In genomic region chr6:115859258-115859657, GRCm38 (mm10) we compare ENCODE assay signal across 15 mouse cellular contexts. TPM values are rescaled to one million over a fixed set of nuclear protein-coding genes. Genes with fewer than 3 reads are reported as not detected.
A peak's percentile ranks its signal among the peaks of the same experiment; 100 is the strongest.
DNase-seq lines count a peak whose midpoint lies in the region; ATAC-seq lines count a peak whose summit lies in the region.
"Had no signal": no experiment of that assay in that cellular context is flagged by ENCODE, and none has a peak within 500 bp of the region (broad histone marks: within the 10 kb centered on the region; RNA-seq: fewer than 3 reads in every experiment).

No protein-coding gene starts in this region.

- H3K4me3 ChIP-seq in heart, embryonic 15.5 days, result no peak overlapping the region
- no peak overlapping the region for H3K4me3 ChIP-seq in liver, embryonic 15.5 days (replicated peaks)
- H3K4me3 ChIP-seq in forebrain, embryonic 15.5 days, result no peak overlapping the region
- H3K4me3 ChIP-seq: erythroblast, embryonic 14.5 days; hindbrain, embryonic 12.5 days; lung, embryonic 15.5 days had no signal

- no peak for DNase-seq in heart, adult 8-10 months (ENCODE audit: low spot score)
- DNase-seq in adipocyte (ENCODE audit: low spot score), result peak; percentile 48
- peak; percentile 45 for DNase-seq in kidney, postnatal 10 days
- DNase-seq in heart, postnatal 10 days, result no peak
- DNase-seq: cerebellum, postnatal 10 days; layer of hippocampus, postnatal 36 days; midbrain, embryonic 14.5 days had no signal

- H3K27ac ChIP-seq in heart, embryonic 15.5 days, result 0 out of 2 replicates have a peak overlapping the region, but pooled peaks have one; percentile 5
- peak overlapping the region; percentile 20; the same call in 1 of the 2 replicates for H3K27ac ChIP-seq in liver, embryonic 15.5 days (replicated peaks)
- H3K27ac ChIP-seq in forebrain, embryonic 15.5 days (replicated peaks), result no peak overlapping the region
- H3K27ac ChIP-seq: hindbrain, embryonic 12.5 days had no signal

- no peak for ATAC-seq in heart, embryonic 15.5 days (replicated peaks; ENCODE audit: insufficient number of reproducible peaks, insufficient read depth, low FRiP score, low read depth)
- ATAC-seq in liver, embryonic 15.5 days (ENCODE audit: insufficient read depth), result peak; percentile 38; the same call in 1 of the 2 replicates
- ATAC-seq in erythroblast, adult 5-6 weeks (replicated peaks; ENCODE audit: low FRiP score, poor library complexity, severe bottlenecking), result no peak
- no peak for ATAC-seq in forebrain, embryonic 15.5 days (replicated peaks)

- no peaks in the 10 kb centered on the region for H3K36me3 ChIP-seq in heart, embryonic 15.5 days
- H3K36me3 ChIP-seq in liver, embryonic 15.5 days (replicated peaks), result no peaks in the 10 kb centered on the region
- no peaks in the 10 kb centered on the region for H3K36me3 ChIP-seq in forebrain, embryonic 15.5 days
- H3K36me3 ChIP-seq: lung, embryonic 15.5 days had no signal

- H3K4me1 ChIP-seq in heart, embryonic 15.5 days (replicated peaks), result peaks cover 39% of the 10 kb centered on the region
- H3K4me1 ChIP-seq in liver, embryonic 15.5 days (replicated peaks), result peaks cover 5% of the 10 kb centered on the region; the same call in 1 of the 2 replicates
- H3K4me1 ChIP-seq in forebrain, embryonic 15.5 days, result peaks cover 13% of the 10 kb centered on the region; the same call in 1 of the 2 replicates

- H3K9ac ChIP-seq in heart, embryonic 15.5 days, result no peak overlapping the region
- H3K9ac ChIP-seq in liver, embryonic 15.5 days, result no peak overlapping the region
- H3K9ac ChIP-seq in forebrain, embryonic 15.5 days (replicated peaks), result no peak overlapping the region
- H3K9ac ChIP-seq: hindbrain, embryonic 12.5 days; lung, embryonic 15.5 days had no signal

- no peaks in the 10 kb centered on the region for H3K27me3 ChIP-seq in heart, embryonic 15.5 days
- H3K27me3 ChIP-seq in liver, embryonic 15.5 days, result no peaks in the 10 kb centered on the region
- H3K27me3 ChIP-seq in forebrain, embryonic 15.5 days, result no peaks in the 10 kb centered on the region
- H3K27me3 ChIP-seq: CH12.LX; hindbrain, embryonic 12.5 days; lung, embryonic 15.5 days had no signal

- WGBS in heart, embryonic 15.5 days, result 57% methylated on average over 4 of the region's 4 CpGs
- 48% methylated on average over 4 of the region's 4 CpGs for WGBS in liver, embryonic 15.5 days (ENCODE audit: insufficient replicate concordance)
- 51% methylated on average over 4 of the region's 4 CpGs for WGBS in forebrain, embryonic 15.5 days

- H3K4me2 ChIP-seq in heart, embryonic 15.5 days, result no peak overlapping the region
- no peak overlapping the region for H3K4me2 ChIP-seq in liver, embryonic 15.5 days
- no peak overlapping the region for H3K4me2 ChIP-seq in forebrain, embryonic 15.5 days (replicated peaks)
- H3K4me2 ChIP-seq: hindbrain, embryonic 12.5 days; lung, embryonic 15.5 days had no signal

- intact Hi-C loops in heart, postnatal 10 days (cut with DNase I), result loop anchor here (5.0 kb wide), 1 partner anchor 38 kb away; no protein-coding TSS in a partner anchor

- H3K9me3 ChIP-seq in heart, embryonic 15.5 days (replicated peaks), result no peaks in the 10 kb centered on the region
- no peaks in the 10 kb centered on the region for H3K9me3 ChIP-seq in liver, embryonic 15.5 days (replicated peaks)
- H3K9me3 ChIP-seq in forebrain, embryonic 15.5 days, result no peaks in the 10 kb centered on the region
- H3K9me3 ChIP-seq: hindbrain, embryonic 12.5 days; lung, embryonic 15.5 days had no signal

RNA-seq across cellular contexts. Expression of gene Ift122, which starts 6.0 kb away (rescaled TPM):
- 18.4 and 24.2 TPM in 2 replicates for polyA plus RNA-seq in heart, embryonic 15.5 days (2015; fragmentation: Nextera tagmentation; extraction: Ambion mirVana)
- 1 to 10 TPM; 8.5 to 10.0 (median 9.0) TPM for total RNA-seq in heart, adult 8-10 months (2022)
- 2.2 and 2.6 TPM in 2 replicates for polyA plus RNA-seq in liver, embryonic 15.5 days (2015; fragmentation: Nextera tagmentation; extraction: Ambion mirVana)
- 0.42 TPM in 1 of 2 replicates, not detected in the other for total RNA-seq in erythroblast, adult 5-6 weeks (2015; ENCODE audit: low replicate concordance)
- total RNA-seq in erythroblast, adult 5-6 weeks (2017; ENCODE audit: low replicate concordance), result 3.7 TPM in 1 of 2 replicates, not detected in the other
- polyA plus RNA-seq in forebrain, embryonic 15.5 days (2015; fragmentation: Nextera tagmentation; extraction: Ambion mirVana), result 28.2 and 29.4 TPM in 2 replicates
- total RNA-seq in heart, postnatal 10 days (2021), result 10 to 100 TPM; 22.4 to 22.9 TPM

RNA-seq across cellular contexts. Expression of gene Mbd4, which starts 6.1 kb away (rescaled TPM):
- polyA plus RNA-seq in heart, embryonic 15.5 days (2015; fragmentation: Nextera tagmentation; extraction: Ambion mirVana), result 9.2 and 11.3 TPM in 2 replicates
- 1 to 10 TPM in 3 of 4 experiments, under 1 TPM in 1; 0.98 to 1.5 (median 1.1) TPM for total RNA-seq in heart, adult 8-10 months (2022)
- 8.0 and 8.8 TPM in 2 replicates for polyA plus RNA-seq in liver, embryonic 15.5 days (2015; fragmentation: Nextera tagmentation; extraction: Ambion mirVana)
- 1.7 and 2.7 TPM in 2 replicates for total RNA-seq in erythroblast, adult 5-6 weeks (2015; ENCODE audit: low replicate concordance)
- total RNA-seq in erythroblast, adult 5-6 weeks (2017; ENCODE audit: low replicate concordance), result 9.9 and 13.4 TPM in 2 replicates
- 15.5 and 16.3 TPM in 2 replicates for polyA plus RNA-seq in forebrain, embryonic 15.5 days (2015; fragmentation: Nextera tagmentation; extraction: Ambion mirVana)
- total RNA-seq in heart, postnatal 10 days (2021), result 1 to 10 TPM; 2.6 to 3.5 TPM

RNA-seq across cellular contexts. Expression of gene Efcab12, which starts 21.0 kb away (rescaled TPM):
- 0.29 and 0.53 TPM in 2 replicates for polyA plus RNA-seq in heart, embryonic 15.5 days (2015; fragmentation: Nextera tagmentation; extraction: Ambion mirVana)
- total RNA-seq in heart, adult 8-10 months (2022), result under 1 TPM; 0.20 to 0.53 (median 0.36) TPM
- 0.06 and 0.15 TPM in 2 replicates for polyA plus RNA-seq in liver, embryonic 15.5 days (2015; fragmentation: Nextera tagmentation; extraction: Ambion mirVana)
- total RNA-seq in erythroblast, adult 5-6 weeks (2015; ENCODE audit: low replicate concordance), result not detected in 2 replicates
- not detected in 2 replicates for total RNA-seq in erythroblast, adult 5-6 weeks (2017; ENCODE audit: low replicate concordance)
- 1.8 and 2.0 TPM in 2 replicates for polyA plus RNA-seq in forebrain, embryonic 15.5 days (2015; fragmentation: Nextera tagmentation; extraction: Ambion mirVana)
- total RNA-seq in heart, postnatal 10 days (2021), result under 1 TPM; 0.79 TPM
- polyA plus RNA-seq: erythroblast, embryonic 14.5 days had no signal

RNA-seq across cellular contexts. Expression of gene Rpl32, which starts 50.7 kb away (rescaled TPM):
- 1,057 and 1,253 TPM in 2 replicates for polyA plus RNA-seq in heart, embryonic 15.5 days (2015; fragmentation: Nextera tagmentation; extraction: Ambion mirVana)
- total RNA-seq in heart, adult 8-10 months (2022), result 100 to 1,000 TPM; 586 to 697 (median 628) TPM
- 836 and 1,114 TPM in 2 replicates for polyA plus RNA-seq in liver, embryonic 15.5 days (2015; fragmentation: Nextera tagmentation; extraction: Ambion mirVana)
- 738 and 1,031 TPM in 2 replicates for total RNA-seq in erythroblast, adult 5-6 weeks (2015; ENCODE audit: low replicate concordance)
- 502 and 613 TPM in 2 replicates for total RNA-seq in erythroblast, adult 5-6 weeks (2017; ENCODE audit: low replicate concordance)
- 1,339 and 1,342 TPM in 2 replicates for polyA plus RNA-seq in forebrain, embryonic 15.5 days (2015; fragmentation: Nextera tagmentation; extraction: Ambion mirVana)
- total RNA-seq in heart, postnatal 10 days (2021), result 100 to 1,000 TPM; 842 to 867 TPM

Comparison
In these comparisons a context has a peak if more than half of its experiments do, and no peak if none do; other contexts are left out.
1. DNase-seq: peak in adipocyte (single experiment) and kidney, postnatal 10 days (single experiment); none in heart, adult 8-10 months (single experiment) and heart, postnatal 10 days (0 of 2).